Mouse (Mus musculus): Measurements from ENCODE around the gene Plxna1. TPM values are rescaled to one million over a fixed set of nuclear protein-coding genes. Genes with fewer than 3 reads are reported as not detected.

The Plxna1 gene
- total RNA-seq, 2 experiments from 2014 or later: 47.6 to 48.1 TPM

GRCm38 (mm10) chr6:89333964-89334702, 28.3 kb downstream of the Plxna1 start:
- DNase-seq (ENCODE audit: low spot score in 2 of 2): no peak

- no peak for DNase-seq (ENCODE audit: low spot score in 2 of 2)
Measured at GRCm38 (mm10) chr6:89330957-89331356, 31.5 kb downstream of the Plxna1 start.

GRCm38 (mm10) chr6:89328634-89329033, 33.8 kb downstream of the Plxna1 start:
- no peak for DNase-seq (ENCODE audit: low spot score in 2 of 2)

- peak in 1 of 2 experiments; percentile 44 for DNase-seq (ENCODE audit: low spot score in 2 of 2)
Measured at GRCm38 (mm10) chr6:89327746-89328491, 34.5 kb downstream of the Plxna1 start.

- no peak for DNase-seq (ENCODE audit: low spot score in 2 of 2)
Measured at GRCm38 (mm10) chr6:89324842-89325241, 37.6 kb downstream of the Plxna1 start.

- DNase-seq (ENCODE audit: low spot score in 2 of 2): no peak
Measured at GRCm38 (mm10) chr6:89315263-89315662, 47.2 kb downstream of the Plxna1 start.

- no peak for DNase-seq (ENCODE audit: low spot score in 2 of 2)
Measured at GRCm38 (mm10) chr6:89311518-89311917, 50.9 kb downstream of the Plxna1 start.

GRCm38 (mm10) chr6:89310236-89310635, 52.2 kb downstream of the Plxna1 start:
- DNase-seq (ENCODE audit: low spot score in 2 of 2): no peak

GRCm38 (mm10) chr6:89308213-89308973, 54.0 kb downstream of the Plxna1 start:
- no peak for DNase-seq (ENCODE audit: low spot score in 2 of 2)

GRCm38 (mm10) chr6:89304375-89305058, 57.9 kb downstream of the Plxna1 start:
- DNase-seq (ENCODE audit: low spot score in 2 of 2): no peak

GRCm38 (mm10) chr6:89299818-89300217, 62.6 kb downstream of the Plxna1 start:
- DNase-seq (ENCODE audit: low spot score in 2 of 2): no peak

- no peak for DNase-seq (ENCODE audit: low spot score in 2 of 2)
Measured at GRCm38 (mm10) chr6:89296909-89297695, 65.3 kb downstream of the Plxna1 start.

GRCm38 (mm10) chr6:89296001-89296709, 66.3 kb downstream of the Plxna1 start:
- DNase-seq (ENCODE audit: low spot score in 2 of 2): no peak

GRCm38 (mm10) chr6:89294621-89295020, 67.8 kb downstream of the Plxna1 start:
- no peak for DNase-seq (ENCODE audit: low spot score in 2 of 2)

- DNase-seq (ENCODE audit: low spot score in 2 of 2): no peak
Measured at GRCm38 (mm10) chr6:89291494-89291893, 70.9 kb downstream of the Plxna1 start.

- DNase-seq (ENCODE audit: low spot score in 2 of 2): no peak
Measured at GRCm38 (mm10) chr6:89288156-89288555, 74.3 kb downstream of the Plxna1 start.

GRCm38 (mm10) chr6:89286700-89287428, 75.6 kb downstream of the Plxna1 start:
- DNase-seq (ENCODE audit: low spot score in 2 of 2): peak in 1 of 2 experiments; percentile 22

- no peak for DNase-seq (ENCODE audit: low spot score in 2 of 2)
Measured at GRCm38 (mm10) chr6:89286286-89286655, 76.1 kb downstream of the Plxna1 start.

All from gastrocnemius, postnatal 4 days (tissue).